Mouse (Mus musculus): Measurements from ENCODE around the gene Prkaa1. TPM values are rescaled to one million over a fixed set of nuclear protein-coding genes. Genes with fewer than 3 reads are reported as not detected.

The Prkaa1 gene
- 11.5 TPM for polyA plus RNA-seq (2014; fragmentation: Illumina TruSeq; extraction: RNeasy Lipid Tissue Mini Kit (QIAGEN cat#74804); ENCODE audit: insufficient read depth, low read depth, low replicate concordance)

DNA sequence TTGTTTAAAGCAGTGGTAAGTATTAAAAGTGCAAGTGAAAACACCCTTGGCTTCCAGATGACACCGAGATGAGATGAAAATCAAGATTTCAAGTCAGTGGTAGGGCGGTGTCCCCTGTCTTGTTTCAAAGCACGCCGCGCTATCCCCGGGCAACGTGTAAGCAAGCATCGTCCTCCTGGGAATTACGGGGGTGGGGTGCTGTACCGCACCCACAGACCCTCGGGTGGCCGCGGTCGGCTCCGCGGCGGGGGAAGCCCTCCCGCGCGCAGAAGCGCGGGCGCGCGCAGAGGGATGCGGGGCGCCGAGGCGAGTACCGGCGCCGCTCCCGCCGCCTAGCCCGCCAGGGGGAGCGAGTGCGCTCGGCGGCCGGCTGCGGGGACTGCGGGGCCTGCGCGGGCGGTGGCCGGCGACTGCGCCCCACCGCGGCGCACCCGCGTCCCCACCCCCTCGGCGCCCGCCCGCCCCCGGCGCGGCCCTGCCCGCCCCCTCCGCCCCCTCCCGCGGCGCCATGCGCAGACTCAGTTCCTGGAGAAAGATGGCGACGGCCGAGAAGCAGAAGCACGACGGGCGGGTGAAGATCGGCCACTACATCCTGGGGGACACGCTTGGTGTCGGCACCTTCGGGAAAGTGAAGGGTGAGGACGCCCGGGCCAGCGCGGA, at the start of gene Prkaa1:
Gene Prkaa1 (plus strand): TSS at position 501 of the 660 bp plus-strand sequence.

DNA sequence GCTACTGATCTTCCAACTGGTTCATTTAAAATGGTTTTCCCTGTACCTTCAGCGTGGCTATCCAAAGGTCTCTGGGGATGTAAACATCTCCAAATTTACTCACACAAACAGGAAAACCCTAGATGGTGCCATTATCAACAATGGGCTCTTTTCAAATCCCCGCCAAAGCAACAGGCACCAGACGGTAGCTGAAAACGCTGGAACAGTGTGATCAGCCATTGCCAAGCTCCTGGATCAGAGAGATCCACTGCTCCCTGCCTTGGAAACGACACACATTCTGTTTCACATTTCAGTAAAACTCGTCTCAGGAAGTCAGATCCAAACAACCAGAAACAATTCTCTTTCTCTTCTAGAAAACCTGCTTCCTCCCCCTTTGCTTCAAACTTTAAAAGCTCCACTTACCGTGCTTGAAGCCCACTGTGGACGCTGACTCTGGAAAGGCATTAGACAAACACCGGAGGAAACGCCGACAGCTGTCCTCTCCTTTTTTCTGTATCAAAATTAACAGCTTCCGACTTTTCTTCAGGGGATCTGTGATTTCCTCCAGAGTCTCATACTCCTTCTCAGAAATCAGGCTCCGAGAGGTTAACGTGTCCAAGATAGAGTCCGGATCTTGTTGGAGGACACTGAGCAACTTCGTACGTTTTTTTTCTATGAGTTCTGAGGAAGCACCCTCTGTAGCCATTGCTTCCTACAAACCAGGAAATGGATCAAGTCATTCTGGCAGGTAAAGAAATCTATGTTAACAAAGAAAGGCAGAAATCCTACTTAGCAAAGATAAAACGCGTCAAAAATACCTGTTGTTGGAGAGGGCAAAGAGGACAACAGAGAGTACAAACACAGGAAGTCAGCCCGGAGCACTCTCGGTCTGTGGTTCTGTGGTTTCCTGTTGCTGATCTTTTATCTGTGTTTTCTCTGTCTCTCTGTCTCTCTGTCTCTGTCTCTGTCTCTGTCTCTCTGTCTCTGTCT, 35.7 kb upstream of the Prkaa1 start, which contains the start of gene Card6:
Gene Card6 (minus strand): TSS at position 854 of the 969 bp plus-strand sequence.

DNA sequence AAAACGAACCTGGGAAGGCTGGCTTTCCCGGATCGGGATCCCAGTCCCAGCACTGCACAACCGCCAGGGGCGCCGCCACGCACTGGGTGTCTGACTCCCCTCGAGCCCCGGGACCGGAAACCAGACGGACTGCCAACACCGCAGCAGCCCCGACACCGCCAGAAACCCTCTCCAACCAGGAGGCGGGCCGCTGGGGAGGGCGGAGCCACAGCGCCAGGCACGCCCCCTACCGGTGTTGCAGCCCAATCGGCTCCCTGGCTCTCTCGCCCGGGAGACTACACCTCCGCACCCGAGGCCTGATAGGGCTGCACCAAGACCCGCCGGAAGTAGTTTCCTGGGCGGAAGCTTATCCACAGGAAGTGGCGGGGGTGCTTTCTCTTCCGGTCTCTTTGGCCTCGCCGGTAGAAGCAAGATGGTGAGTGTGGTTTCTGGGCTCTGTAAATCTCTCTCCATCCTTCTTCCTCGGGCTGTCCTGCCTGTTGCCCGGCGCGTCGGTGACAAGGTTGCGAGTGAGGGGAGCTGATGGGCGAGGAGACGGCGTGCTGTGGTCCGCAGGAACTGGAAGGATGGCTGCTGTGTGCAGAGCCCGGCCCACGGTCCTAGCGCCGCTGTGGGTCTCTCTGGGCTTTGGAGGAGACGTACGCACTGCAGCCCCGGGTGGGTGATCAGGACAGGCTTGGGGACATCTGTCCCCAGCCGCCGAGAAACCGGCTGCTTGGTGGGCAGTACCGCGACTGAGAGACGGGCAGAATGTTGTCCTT, 27.2 kb upstream of the Prkaa1 start, which contains the start of gene Rpl37:
Gene Rpl37 (plus strand): TSS at position 376 of the 761 bp plus-strand sequence.

DNA sequence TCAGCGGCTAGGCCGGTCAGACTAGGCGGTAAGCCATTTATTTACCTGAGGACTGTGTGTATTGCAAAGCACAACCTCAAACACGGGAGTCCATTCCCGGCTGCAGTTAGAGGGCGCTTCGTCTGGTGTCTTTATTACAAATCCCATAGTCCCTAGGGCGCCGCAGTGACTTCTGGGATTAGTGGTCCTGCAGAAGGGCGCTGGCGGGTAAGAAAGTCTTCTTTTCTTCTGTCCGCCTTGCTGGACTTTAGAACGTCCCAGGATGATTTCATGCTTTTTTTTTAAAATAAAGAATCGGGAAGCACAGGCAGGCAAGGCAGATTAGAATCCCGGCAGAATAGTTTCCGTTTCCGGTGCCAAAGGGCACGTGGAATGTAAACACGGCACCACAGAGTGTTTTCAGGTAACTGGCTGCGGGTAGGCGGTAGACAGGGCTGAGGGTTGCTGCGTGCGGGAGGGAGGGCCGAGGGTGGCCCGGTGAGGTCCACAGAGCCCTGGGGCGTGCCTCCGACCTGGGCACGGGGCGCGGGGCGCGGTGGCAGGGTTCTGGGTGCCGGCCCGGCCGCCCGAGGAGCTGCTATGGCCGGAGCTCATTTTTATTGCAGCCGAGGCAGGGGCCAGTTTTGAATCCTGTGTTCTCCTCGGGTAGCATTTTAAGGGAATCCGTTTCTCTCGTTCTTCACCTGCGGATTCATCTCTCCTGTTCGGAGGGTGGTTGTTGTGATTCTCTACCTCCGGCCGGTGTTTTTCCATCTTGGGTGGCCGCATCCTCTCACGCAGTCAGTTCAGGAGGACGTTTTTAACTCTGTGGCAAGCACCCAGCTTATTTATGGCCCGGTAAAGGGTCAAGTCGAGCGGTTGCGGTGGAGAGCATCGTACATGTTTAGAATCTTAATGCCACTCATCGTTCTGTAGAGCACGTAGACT, 42.0 kb downstream of the Prkaa1 start, which contains the start of gene Ttc33:
Gene Ttc33 (plus strand): TSS at position 160 of the 927 bp plus-strand sequence.

Other genes starting within 250 kb of the Prkaa1 start
- gene Mroh2b, start 245.1 kb upstream of the Prkaa1 start, polyA plus RNA-seq (2014; fragmentation: Illumina TruSeq; extraction: RNeasy Lipid Tissue Mini Kit (QIAGEN cat#74804); ENCODE audit: insufficient read depth, low read depth, low replicate concordance), result not detected
- gene C7, start 80.1 kb upstream of the Prkaa1 start, polyA plus RNA-seq (2014; fragmentation: Illumina TruSeq; extraction: RNeasy Lipid Tissue Mini Kit (QIAGEN cat#74804); ENCODE audit: insufficient read depth, low read depth, low replicate concordance), result 34.4 TPM
- 2.2 TPM for gene Card6, start 35.3 kb upstream of the Prkaa1 start, polyA plus RNA-seq (2014; fragmentation: Illumina TruSeq; extraction: RNeasy Lipid Tissue Mini Kit (QIAGEN cat#74804); ENCODE audit: insufficient read depth, low read depth, low replicate concordance)
- 1,163 TPM for gene Rpl37, start 27.2 kb upstream of the Prkaa1 start, polyA plus RNA-seq (2014; fragmentation: Illumina TruSeq; extraction: RNeasy Lipid Tissue Mini Kit (QIAGEN cat#74804); ENCODE audit: insufficient read depth, low read depth, low replicate concordance)
- 22.6 TPM for gene Ttc33, start 41.7 kb downstream of the Prkaa1 start, polyA plus RNA-seq (2014; fragmentation: Illumina TruSeq; extraction: RNeasy Lipid Tissue Mini Kit (QIAGEN cat#74804); ENCODE audit: insufficient read depth, low read depth, low replicate concordance)
- 2.3 TPM for gene Ptger4, start 100.3 kb downstream of the Prkaa1 start, polyA plus RNA-seq (2014; fragmentation: Illumina TruSeq; extraction: RNeasy Lipid Tissue Mini Kit (QIAGEN cat#74804); ENCODE audit: insufficient read depth, low read depth, low replicate concordance)